Mouse (Mus musculus) skeletal muscle tissue, adult 2 months (tissue): ENCODE data around the gene Islr2.
"Not testable (repeated sequence)": the region's sequence is repeated elsewhere in the genome, so short reads cannot be mapped to it uniquely, and the experiment has no call there.

Experiments
- DNase-seq: peaks from one replicate; pipeline ENCODE4 v3.0.0-alpha.2; 2012; ENCODE audit warnings: low read depth, low spot score

Gene Islr2

GRCm38 (mm10) chr9:58203516-58204447, at the start of gene Islr2, which contains the start of gene Islr:
Gene Islr2 (minus strand): TSS chr9:58204319.
Gene Islr (minus strand): TSS chr9:58204306.
- no peak for DNase-seq

- not testable (repeated sequence) for DNase-seq
These were observed 49.6 kb upstream of the Islr2 start for GRCm38 (mm10) chr9:58253805-58254122.

GRCm38 (mm10) chr9:58253033-58253804, 49.1 kb upstream of the Islr2 start, which contains the start of gene Stoml1:
Gene Stoml1 (plus strand): TSS chr9:58253164.
- peak; percentile 93 for DNase-seq

GRCm38 (mm10) chr9:58250730-58251129, 46.6 kb upstream of the Islr2 start:
- not testable (repeated sequence) for DNase-seq

- DNase-seq = no peak
These were observed 46.2 kb upstream of the Islr2 start for GRCm38 (mm10) chr9:58250322-58250721.

GRCm38 (mm10) chr9:58249592-58250192, 45.6 kb upstream of the Islr2 start, which contains the start of gene Pml:
Gene Pml (minus strand): TSS chr9:58249786.
- peak; percentile 56 for DNase-seq

- DNase-seq = no peak
These were observed 44.8 kb upstream of the Islr2 start for GRCm38 (mm10) chr9:58248746-58249413.

- DNase-seq = peak; percentile 68
These were observed 43.1 kb upstream of the Islr2 start for GRCm38 (mm10) chr9:58247064-58247759.

- DNase-seq = no peak
These were observed 42.0 kb upstream of the Islr2 start for GRCm38 (mm10) chr9:58246083-58246591.

GRCm38 (mm10) chr9:58243696-58244095, 39.6 kb upstream of the Islr2 start:
- no peak for DNase-seq

- no peak for DNase-seq
These were observed 38.6 kb upstream of the Islr2 start for GRCm38 (mm10) chr9:58242696-58243095.

- DNase-seq = no peak
These were observed 37.8 kb upstream of the Islr2 start for GRCm38 (mm10) chr9:58241780-58242485.

- DNase-seq = no peak
These were observed 30.4 kb upstream of the Islr2 start for GRCm38 (mm10) chr9:58234502-58235015.

- peak; percentile 39 for DNase-seq
These were observed 28.3 kb upstream of the Islr2 start for GRCm38 (mm10) chr9:58232374-58232773.

GRCm38 (mm10) chr9:58231746-58232145, 27.6 kb upstream of the Islr2 start:
- DNase-seq = no peak

GRCm38 (mm10) chr9:58228777-58229466, 24.8 kb upstream of the Islr2 start:
- no peak for DNase-seq

GRCm38 (mm10) chr9:58225915-58226913, 22.1 kb upstream of the Islr2 start:
- no peak for DNase-seq

- DNase-seq = no peak
These were observed 20.2 kb upstream of the Islr2 start for GRCm38 (mm10) chr9:58224356-58224755.
